Mouse (Mus musculus) brain, embryonic 14.5 days (tissue): ENCODE data around the gene Gm266. TPM values are rescaled to one million over a fixed set of nuclear protein-coding genes. Genes with fewer than 3 reads are reported as not detected.

Source experiments
- DNase-seq: peaks from one replicate; pipeline ENCODE4 v3.0.0-alpha.2; 2011; ENCODE audit warnings: low read depth
- CTCF ChIP-seq: fragments of 200-500 bp; IDR thresholded peaks from 2 replicates; pipeline ENCODE4 v1.5.1; 2012; ENCODE audit warnings: inconsistent platforms, mild to moderate bottlenecking, moderate library complexity, borderline replicate concordance; ENCODE audit not compliant: insufficient read depth, insufficient read length; ENCODE audit errors: extremely low read depth
- POLR2A ChIP-seq: fragments of 200-500 bp; IDR thresholded peaks from 2 replicates; pipeline ENCODE4 v1.6.1; 2012; ENCODE audit warnings: mild to moderate bottlenecking, inconsistent platforms, borderline replicate concordance; ENCODE audit not compliant: poor library complexity, insufficient read depth, insufficient read length, severe bottlenecking; ENCODE audit errors: extremely low read depth
- polyA plus RNA-seq: library from polyadenylated mRNA; depleted of rRNA; stranded (reverse); fragments of >200 nt; gene quantifications from 2 replicates; pipeline ENCODE4 v1.2.3, GENCODE M21; 2012

Gene Gm266
- polyA plus RNA-seq, 1 experiment = 2.7 TPM

DNA sequence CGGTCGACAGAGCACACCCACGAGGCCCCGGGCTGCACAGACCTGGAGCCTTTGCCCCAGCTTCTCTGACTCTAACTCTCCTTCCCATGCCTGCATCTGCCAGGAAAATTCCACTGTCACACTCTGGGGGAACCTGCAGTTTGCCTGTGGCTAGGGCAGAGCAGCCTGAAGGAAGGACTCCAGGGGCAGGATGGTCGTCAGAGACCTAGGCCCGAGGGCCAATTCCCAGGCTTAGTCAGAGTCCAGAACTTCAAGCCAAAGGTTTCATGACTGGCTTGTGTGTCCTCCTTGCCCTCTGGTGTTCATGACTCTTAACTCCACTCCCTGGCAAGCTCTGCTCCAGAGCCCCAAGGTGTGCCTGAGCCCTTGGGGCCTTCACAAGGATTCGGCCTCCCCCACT, 17.4 kb downstream of the Gm266 start:
- TF ChIP-seq CTCF (no peak), POLR2A (no peak)
- DNase-seq = no peak

DNA sequence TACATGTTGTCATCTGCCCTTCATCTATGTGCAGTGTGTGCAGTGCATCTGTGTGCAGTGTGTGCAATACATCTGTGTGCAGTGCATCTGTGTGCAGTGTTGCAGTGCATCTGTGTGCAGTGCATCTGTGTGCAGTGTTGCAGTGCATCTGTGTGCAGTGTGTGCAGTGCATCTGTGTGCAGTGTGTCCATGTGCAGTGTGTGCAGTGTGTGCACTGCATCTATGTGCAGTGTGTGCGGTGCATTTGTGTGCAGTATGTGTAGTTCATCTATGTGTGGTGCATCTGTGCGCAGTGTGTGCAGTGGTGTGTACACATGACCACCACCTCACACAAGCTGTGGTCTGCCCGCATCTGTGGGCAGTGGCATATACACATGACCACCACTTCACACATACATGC, 19.3 kb downstream of the Gm266 start:
- DNase-seq = no peak
- TF ChIP-seq POLR2A (no peak), CTCF (no peak)

DNA sequence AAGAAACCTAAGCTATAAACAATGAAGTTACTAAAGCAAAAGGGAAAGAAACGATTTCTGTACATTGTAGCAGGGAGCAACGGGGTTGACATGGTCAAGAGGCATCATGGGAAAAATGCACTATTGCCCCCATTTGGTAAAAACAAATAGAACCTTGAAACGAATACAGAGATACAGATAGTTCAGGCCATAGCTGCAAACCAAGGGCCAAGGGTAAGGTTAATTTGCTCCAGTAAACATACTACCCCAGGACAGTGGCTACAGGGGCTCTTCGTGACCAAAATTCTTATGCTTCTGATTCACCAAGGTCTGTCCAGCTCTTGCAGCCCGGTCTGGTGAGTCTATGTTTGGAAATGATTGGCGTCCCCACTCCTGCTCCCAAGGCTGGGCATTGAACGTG, 22.1 kb downstream of the Gm266 start:
- no peak for DNase-seq
- TF ChIP-seq POLR2A (no peak), CTCF (no peak)

DNA sequence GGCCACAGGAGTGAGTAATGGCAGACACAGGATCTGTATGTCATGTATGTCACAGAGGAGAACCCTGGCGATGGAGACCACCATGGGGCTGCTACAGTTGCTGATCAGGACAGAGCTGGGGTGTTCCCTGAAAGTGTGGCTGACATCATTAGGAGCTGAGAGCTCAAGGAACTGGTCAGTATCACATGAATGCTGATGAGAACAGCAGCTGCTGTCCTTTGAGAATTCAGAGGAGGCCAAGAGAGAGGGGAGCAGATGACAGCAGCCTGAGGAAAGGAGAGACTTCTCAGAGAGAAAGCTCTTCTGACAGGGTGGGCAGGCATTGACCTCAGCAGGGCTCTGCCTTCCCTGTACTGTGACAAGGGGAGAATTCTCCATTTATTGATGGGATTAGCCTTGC, 27.9 kb downstream of the Gm266 start:
- TF ChIP-seq CTCF (no peak), POLR2A (no peak)
- no peak for DNase-seq

DNA sequence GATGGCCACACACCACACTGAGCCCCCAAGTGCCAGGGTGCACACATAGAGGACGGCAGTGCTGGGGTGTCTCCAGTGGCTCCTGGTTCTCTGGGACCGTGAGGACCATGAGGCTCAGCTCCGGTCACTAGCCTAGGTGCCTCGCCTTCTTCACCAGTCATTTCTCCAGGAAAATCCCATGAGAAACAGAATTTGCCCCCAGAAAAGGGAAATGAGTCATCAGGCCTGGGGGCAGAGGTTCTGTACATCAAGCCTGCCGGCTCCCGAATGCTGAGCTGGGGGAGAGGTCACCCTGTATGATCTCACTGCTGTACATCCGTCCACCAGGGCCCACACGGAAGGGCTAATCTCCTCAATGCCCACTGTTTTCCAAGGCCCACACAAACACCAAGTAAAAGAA, 29.8 kb downstream of the Gm266 start:
- no peak for DNase-seq
- TF ChIP-seq POLR2A = no peak
- TF ChIP-seq CTCF = no peak

DNA sequence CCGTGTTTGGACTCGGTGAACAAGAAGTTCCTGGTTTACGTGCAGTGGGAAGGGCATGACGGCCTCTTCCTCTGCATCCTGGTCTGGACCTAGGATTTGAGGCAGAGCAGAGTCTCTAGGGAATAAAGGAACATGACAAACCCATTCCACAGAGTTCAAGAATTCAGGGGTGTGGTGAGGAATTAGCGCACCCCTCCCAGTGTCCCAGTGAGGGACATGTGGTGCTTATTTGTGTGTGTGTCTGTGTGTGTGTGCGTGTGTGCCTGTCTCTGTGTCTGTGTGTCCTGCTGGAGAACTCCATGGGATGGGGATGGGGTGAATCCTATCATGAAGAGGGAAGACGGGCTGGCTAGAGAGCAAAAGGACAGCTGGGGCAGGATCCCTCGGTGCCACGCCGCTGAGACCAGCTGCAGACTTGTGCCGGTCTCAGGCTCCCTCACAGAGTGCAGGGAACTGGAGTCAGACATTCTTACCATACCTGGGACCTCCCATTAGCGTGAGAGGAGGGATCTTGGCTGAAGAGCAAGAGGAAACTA, 30.2 kb downstream of the Gm266 start:
- TF ChIP-seq CTCF (no peak), POLR2A (no peak)
- DNase-seq = no peak

DNA sequence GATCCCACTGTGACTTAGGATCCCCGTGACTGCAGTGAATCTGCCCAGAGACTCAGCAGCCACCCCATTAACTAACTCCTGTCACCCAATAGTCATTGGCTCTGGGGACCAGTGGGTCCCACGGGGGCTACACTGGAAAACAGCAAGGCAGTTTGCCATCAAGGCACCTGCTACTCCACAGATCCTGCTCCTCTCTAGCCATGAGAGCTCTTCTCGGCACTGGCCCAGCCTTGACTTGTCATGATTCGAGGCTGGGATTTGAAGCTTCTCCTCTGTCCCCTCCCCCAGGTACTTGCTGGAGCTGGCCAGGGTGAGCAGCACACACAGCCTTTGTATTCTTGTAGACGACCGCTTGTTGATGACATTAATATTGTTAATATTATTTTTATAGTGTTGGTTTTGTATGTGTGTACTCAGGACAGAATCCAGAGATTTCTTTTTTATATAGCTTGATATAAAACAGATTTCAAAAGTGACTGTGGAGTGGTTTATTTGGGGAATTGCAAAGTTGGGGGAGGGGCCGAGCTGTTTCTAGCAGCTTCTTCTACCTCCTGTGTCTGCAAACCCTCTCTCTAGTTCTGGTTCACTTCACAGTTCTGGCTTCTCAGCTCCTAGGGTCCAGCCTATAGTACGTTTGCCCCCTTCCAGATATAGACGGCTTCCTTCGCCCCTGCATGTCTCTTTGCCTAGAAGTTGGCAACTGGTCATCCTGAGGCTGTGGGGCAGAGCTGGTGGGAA, 30.9 kb downstream of the Gm266 start:
- no peak for DNase-seq
- no peak for TF ChIP-seq CTCF
- no peak for TF ChIP-seq POLR2A

DNA sequence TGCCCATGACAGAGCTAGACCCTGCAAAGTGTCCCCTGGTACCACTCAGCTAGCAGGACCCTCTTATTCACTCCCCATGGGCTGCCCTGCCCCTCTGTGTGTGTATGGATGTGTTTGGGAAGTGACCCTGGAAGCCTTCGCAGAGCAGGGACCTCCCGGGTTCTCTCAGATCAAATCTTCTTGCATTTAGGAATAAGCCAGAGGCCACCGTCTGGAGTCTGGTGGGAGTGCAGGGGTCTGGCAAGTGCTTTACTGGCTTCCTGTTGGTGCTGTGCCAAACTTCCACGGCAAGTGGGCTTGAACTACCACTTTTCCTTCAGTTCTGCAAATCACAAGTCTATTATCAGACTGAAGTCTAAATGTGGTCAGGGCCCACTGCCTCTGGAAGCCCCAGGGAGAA, 31.6 kb downstream of the Gm266 start:
- TF ChIP-seq CTCF = no peak; the same call in 1 of the 2 replicates
- no peak for TF ChIP-seq POLR2A
- DNase-seq = no peak

DNA sequence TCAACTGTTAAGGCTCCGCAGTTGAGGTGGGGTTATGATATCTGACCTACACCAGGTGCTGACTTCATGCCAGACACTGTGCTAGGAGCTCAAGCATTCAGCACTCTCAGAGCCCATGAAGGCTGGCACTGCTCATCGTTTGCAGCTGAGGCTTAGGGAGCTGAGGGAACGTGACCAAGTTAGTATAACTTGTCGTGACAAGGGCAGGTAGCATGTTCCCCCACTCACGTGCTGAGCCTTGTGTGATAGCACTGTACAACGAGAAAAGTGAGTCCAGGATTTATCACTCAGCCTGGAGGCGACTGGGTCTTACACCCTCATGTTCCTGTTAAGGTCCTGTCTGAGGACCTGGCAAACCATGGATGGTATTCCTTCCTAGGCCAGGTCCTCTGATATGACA, 34.1 kb downstream of the Gm266 start:
- TF ChIP-seq CTCF = no peak
- TF ChIP-seq POLR2A = no peak
- no peak for DNase-seq

DNA sequence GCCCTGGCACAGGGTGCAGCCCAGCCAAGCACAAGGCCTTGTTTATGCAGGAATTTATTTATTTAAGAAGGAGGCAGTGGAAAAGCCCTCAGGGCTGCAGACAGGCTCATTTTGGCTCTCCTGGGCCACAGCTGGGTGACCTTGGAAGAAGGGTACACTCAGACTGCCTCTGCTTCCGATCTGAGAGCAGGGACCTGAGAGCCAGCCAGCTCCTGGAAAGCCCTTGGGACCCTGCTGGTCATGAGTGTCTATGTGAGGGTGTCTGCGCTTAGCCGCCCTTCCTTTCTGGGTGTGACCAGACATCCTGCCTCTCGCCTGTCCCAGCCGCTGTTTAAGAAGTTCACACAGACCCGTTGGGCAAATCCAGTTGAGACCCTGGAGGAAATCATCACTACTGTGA, 35.3 kb downstream of the Gm266 start:
- no peak for DNase-seq
- no peak for TF ChIP-seq CTCF
- TF ChIP-seq POLR2A = no peak

DNA sequence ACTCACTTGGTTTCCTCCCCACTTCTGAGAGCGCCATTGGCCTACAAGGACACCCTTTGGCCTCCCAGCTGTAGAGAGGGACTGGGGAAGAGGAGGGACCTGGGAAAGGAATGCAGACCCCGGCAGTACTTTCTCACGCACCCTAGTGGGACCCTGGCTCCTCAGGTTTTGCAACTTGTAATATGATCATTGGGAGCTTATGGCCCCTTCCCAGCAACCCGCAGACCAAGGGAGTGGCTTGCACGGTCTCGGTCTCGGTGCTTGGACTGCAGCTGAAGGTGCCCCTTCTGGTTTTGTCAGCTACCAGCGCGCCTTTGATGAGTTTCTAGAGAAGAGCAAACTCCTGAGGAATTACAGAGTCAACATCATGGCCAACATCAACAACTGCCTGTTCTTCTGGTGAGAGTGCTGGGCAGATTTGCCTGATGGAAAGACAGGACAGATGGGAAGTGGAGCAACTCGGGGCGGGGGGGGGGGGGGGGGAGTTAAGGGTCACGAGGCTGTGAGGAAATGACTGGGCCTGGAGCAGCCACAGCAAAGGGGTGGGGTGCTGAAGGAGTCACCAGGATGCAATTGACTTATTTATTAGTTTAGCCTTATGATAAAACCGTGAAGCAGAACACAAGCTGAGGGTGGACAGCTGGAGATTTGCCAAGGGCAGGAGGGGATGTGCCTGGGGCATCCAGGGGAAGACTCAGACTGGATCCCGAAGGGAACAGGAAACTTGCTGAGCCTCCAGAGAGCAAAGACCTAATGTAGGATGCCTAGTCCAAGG, 36.5 kb downstream of the Gm266 start:
- no peak for DNase-seq
- TF ChIP-seq CTCF (no peak), POLR2A (no peak)

DNA sequence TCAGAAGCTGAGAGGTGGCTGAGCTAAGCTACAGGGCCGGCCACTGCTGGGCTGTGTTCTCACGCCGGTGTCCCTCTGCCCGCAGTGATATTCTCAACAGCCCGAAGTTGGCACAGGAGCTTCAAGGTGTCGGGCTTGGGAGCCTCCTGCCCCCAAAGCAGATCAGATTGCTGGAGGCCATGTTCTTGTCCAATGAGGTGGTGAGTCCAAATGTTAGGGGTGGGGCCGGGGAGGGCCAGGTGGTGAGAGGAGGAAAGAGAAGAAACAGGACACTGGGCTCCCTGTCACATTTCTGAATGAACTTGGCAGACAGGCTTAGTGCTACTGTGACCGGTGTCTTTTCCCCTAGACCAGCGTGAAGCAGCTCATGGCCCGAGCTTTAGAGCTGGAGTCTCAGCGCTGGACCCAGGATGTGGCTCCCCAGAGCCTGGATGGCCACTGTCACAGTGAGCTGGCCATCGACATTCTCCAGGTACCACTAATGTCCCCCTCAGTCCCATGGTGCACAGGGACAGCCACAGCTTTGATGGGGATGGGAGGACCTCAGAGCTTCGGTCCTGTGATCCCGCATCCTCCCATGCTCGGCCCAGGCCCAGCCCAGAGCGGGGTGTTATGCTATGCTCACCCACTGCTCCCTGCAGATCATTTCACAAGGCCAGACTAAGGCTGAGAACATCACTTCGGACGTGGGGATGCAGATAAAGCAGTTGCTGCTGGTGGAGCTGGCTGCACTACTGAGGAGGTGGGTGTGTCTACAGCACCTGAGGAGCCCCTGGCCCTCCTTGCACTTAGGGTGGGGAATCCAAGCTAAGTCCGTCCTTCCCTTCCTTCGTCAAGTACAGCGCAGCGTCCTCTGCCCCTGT, 37.5 kb downstream of the Gm266 start:
- no peak for DNase-seq
- no peak for TF ChIP-seq POLR2A
- TF ChIP-seq CTCF = no peak

DNA sequence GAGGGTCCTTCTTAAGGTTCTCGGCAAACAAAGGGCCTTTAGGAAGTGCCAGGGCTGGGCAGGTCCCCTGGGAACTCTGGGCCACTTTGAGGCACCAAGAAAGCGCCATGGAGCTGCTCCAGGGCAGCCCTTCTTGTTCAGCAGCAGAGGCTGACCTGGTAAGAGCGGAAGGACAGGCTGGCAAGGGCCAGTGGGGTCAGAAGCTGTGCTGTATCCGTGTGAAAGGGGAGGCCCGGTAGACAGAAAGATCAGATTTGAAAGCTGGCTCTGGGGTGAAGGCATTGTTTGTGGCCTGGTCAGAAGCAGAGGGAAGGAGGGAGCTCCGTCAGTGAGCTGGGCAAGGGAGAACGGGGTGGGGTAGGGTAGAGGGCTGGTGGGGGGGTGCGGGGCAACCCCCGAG, 38.3 kb downstream of the Gm266 start:
- no peak for TF ChIP-seq POLR2A
- no peak for TF ChIP-seq CTCF

More for the DNA sequence above, 38.3 kb downstream of the Gm266 start:
- DNase-seq = no peak
